Mouse (Mus musculus) neural tube, embryonic 13.5 days (tissue): ENCODE measurements around the gene Krt32. TPM values are rescaled to one million over a fixed set of nuclear protein-coding genes. Genes with fewer than 3 reads are reported as not detected.

Experiments
- ATAC-seq: fragments of 200-750 bp; cut with Nextera tagmentation; 2 replicates; pipeline ENCODE4 v1.8.0; 2017; ENCODE audit warnings: low read depth, mild to moderate bottlenecking, moderate TSS enrichment, moderate library complexity
- H3K27ac ChIP-seq: fragments of 300-500 bp; sonication (generic); replicated peaks from 2 replicates; pipeline ENCODE4 v1.5.1; 2015; ENCODE audit warnings: moderate library complexity, mild to moderate bottlenecking, inconsistent platforms
- H3K27me3 ChIP-seq: fragments of 300-500 bp; sonication (generic); 2 replicates; pipeline ENCODE4 v1.6.1; 2015; ENCODE audit warnings: mild to moderate bottlenecking, inconsistent platforms
- H3K36me3 ChIP-seq: fragments of 300-500 bp; sonication (generic); 2 replicates; pipeline ENCODE4 v1.6.1; 2015; ENCODE audit warnings: mild to moderate bottlenecking, inconsistent platforms
- H3K4me1 ChIP-seq: fragments of 300-500 bp; sonication (generic); replicated peaks from 2 replicates; pipeline ENCODE4 v1.6.1; 2015; ENCODE audit warnings: inconsistent platforms
- H3K4me2 ChIP-seq: fragments of 300-500 bp; sonication (generic); 2 replicates; pipeline ENCODE4 v1.6.1; 2015; ENCODE audit warnings: inconsistent platforms, mild to moderate bottlenecking, moderate library complexity
- H3K4me3 ChIP-seq: fragments of 300-500 bp; sonication (generic); 2 replicates; pipeline ENCODE4 v1.5.1; 2015; ENCODE audit warnings: mild to moderate bottlenecking, inconsistent platforms
- H3K9ac ChIP-seq: fragments of 300-500 bp; sonication (generic); 2 replicates; pipeline ENCODE4 v1.6.1; 2015; ENCODE audit warnings: moderate library complexity, mild to moderate bottlenecking, inconsistent platforms
- H3K9me3 ChIP-seq: fragments of 300-500 bp; sonication (generic); 2 replicates; pipeline ENCODE4 v1.6.1; 2016; ENCODE audit warnings: inconsistent platforms
- WGBS: fragments of 180-500 bp; shearing (Covaris S2); methylation state at CpG from one replicate; pipeline ENCODE4 v1.1.7; 2015; 5-methylcytosine and 5-hydroxymethylcytosine counted together
- polyA plus RNA-seq: library from polyadenylated mRNA; unstranded; fragments of >200 nt; fragmentation: Nextera tagmentation; extraction: Ambion mirVana; gene quantifications from 2 replicates; pipeline ENCODE4 v1.2.1, GENCODE M21; 2015

The Krt32 gene
- polyA plus RNA-seq: not detected in 2 replicates

DNA sequence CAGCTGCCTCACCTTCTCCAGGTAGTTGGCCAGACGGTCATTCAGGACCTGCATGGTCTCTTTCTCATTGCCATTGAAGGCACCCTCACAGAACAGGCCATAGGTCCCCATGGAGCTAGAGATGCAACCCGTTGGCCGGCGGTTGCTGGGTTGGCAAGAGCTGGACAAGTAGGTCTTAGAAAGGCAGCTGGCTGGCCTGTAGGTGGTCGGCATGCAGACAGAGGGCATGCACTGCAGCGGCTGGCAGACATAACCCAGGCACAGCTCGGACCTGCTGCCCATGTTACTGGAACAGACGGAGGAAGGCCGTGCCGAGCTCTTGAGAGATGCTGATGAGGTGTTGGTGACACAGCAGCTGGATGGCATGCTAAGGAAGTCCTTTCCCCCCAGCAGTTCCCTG lies at the start of gene Krt32:
TSS of gene Krt32 (minus strand) at position 366 of the 400 bp plus-strand sequence.
- no peak for ATAC-seq
- Histone ChIP-seq H3K27me3 (no peaks in the 10 kb centered on the region), H3K36me3 (no peaks in the 10 kb centered on the region), H3K4me3 (no peak within 1 kb of the TSS), H3K9me3 (no peaks in the 10 kb centered on the region), H3K4me1 (no peaks in the 10 kb centered on the region), H3K4me2 (no peak within 1 kb of the TSS), H3K9ac (no peak within 1 kb of the TSS), H3K27ac (no peak within 1 kb of the TSS)
- WGBS: 94% methylated on average over 10 of the region's 10 CpGs

DNA sequence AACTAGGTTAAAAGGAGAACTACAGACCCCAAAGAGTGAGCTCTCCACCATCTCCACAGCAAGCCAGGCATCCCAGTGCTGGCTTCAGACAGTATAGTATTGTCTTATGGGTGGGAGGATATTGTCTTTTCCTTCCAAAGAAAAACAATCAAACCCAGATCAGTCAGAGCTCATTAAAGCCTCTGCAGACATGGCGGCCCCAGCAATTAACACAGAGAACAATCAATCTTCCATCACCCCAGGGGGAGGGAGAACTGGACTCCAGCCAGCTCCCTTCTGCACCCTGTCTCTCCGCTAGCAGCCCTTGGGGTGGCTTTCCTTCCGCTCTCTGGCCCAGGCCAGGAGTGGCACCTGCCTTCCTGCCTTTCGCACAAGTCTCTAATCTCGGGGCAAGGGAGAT lies 49.7 kb upstream of the Krt32 start:
- Histone ChIP-seq H3K36me3 (no peaks in the 10 kb centered on the region), H3K4me2 (no peak overlapping the region), H3K9ac (no peak overlapping the region), H3K4me1 (peaks cover 16% of the 10 kb centered on the region), H3K27me3 (no peaks in the 10 kb centered on the region; the same call in 1 of the 2 replicates), H3K4me3 (no peak overlapping the region), H3K27ac (no peak overlapping the region), H3K9me3 (no peaks in the 10 kb centered on the region)
- peak; percentile 47; the same call in 1 of the 2 replicates for ATAC-seq
- 18% methylated on average over 5 of the region's 5 CpGs for WGBS

- Histone ChIP-seq H3K27ac (no peak overlapping the region), H3K9ac (no peak overlapping the region), H3K4me2 (no peak overlapping the region), H3K36me3 (no peaks in the 10 kb centered on the region), H3K27me3 (no peaks in the 10 kb centered on the region; the same call in 1 of the 2 replicates), H3K4me3 (no peak overlapping the region), H3K4me1 (peaks cover 16% of the 10 kb centered on the region), H3K9me3 (no peaks in the 10 kb centered on the region)
- ATAC-seq: no peak
- WGBS: 46% methylated on average over 5 of the region's 5 CpGs
Observed at GRCm38 (mm10) chr11:100136559-100136958, 48.5 kb upstream of the Krt32 start.

DNA sequence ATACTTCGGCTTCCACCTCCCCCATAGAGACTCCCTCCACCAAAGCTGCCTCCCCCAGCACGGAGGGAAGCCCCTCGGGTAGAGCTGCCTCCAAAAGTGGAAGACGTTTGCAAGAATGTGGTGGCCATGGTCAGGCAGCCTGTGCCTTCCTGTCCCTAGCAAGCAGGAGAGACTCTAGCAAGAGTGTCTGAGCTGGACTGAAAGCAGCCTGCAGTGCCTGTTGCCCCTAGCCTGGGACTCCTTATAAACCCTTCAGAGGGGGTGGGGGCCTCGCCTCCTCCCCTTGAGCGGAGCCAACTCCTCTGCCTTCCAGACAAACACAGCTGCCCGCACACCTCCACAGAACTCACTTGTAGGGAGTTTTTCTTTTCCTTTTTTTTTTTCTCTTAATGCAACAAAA lies 47.7 kb upstream of the Krt32 start, which contains the start of gene Krt15:
TSS of gene Krt15 (minus strand) at position 198 of the 400 bp plus-strand sequence.
- Histone ChIP-seq H3K27me3 (no peaks in the 10 kb centered on the region; the same call in 1 of the 2 replicates), H3K4me1 (peaks cover 16% of the 10 kb centered on the region), H3K9me3 (no peaks in the 10 kb centered on the region), H3K4me3 (no peak within 1 kb of the TSS), H3K36me3 (no peaks in the 10 kb centered on the region), H3K9ac (no peak within 1 kb of the TSS), H3K4me2 (no peak within 1 kb of the TSS), H3K27ac (no peak within 1 kb of the TSS)
- ATAC-seq: no peak
- 72% methylated on average over 7 of the region's 7 CpGs for WGBS

GRCm38 (mm10) chr11:100124901-100125300 lies 36.9 kb upstream of the Krt32 start:
- H3K36me3 ChIP-seq: no peaks in the 10 kb centered on the region
- H3K9me3 ChIP-seq: no peaks in the 10 kb centered on the region
- no peaks in the 10 kb centered on the region for H3K27me3 ChIP-seq
- no peak overlapping the region for H3K9ac ChIP-seq
- no peak for ATAC-seq
- no peaks in the 10 kb centered on the region for H3K4me1 ChIP-seq
- H3K4me2 ChIP-seq: no peak overlapping the region
- 79% methylated on average over 7 of the region's 7 CpGs for WGBS
- no peak overlapping the region for H3K27ac ChIP-seq
- no peak overlapping the region for H3K4me3 ChIP-seq

GRCm38 (mm10) chr11:100121466-100121865 lies 33.4 kb upstream of the Krt32 start, which contains the start of gene Krt13:
Gene Krt13 (minus strand): TSS chr11:100121566.
- no peaks in the 10 kb centered on the region for H3K27me3 ChIP-seq
- ATAC-seq: no peak
- WGBS: 83% methylated on average over 3 of the region's 3 CpGs

DNA sequence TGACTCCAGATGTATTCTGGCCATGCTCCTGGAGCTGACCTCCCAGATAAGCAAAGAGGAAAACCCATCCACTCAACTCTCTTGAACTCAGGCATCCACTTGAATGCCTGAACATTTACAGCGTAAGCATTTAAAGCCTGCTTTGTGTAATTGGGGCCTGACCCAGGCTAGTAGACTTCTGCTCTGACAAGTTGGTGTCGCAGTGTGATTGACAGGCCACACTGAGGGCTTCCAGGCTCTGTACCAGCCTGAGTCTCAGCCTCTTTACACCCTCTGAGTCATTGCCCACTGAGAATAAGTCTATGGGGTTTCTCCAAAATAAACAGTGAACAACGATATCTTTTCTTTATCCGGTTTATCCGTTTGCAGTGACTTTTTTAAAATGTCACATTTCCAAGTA lies 32.3 kb upstream of the Krt32 start:
- Histone ChIP-seq H3K4me3 (no peak overlapping the region), H3K4me1 (no peaks in the 10 kb centered on the region), H3K9me3 (no peaks in the 10 kb centered on the region), H3K4me2 (no peak overlapping the region), H3K36me3 (no peaks in the 10 kb centered on the region), H3K9ac (no peak overlapping the region), H3K27me3 (no peaks in the 10 kb centered on the region), H3K27ac (no peak overlapping the region)
- ATAC-seq: no peak
- 91% methylated on average over 5 of the region's 5 CpGs for WGBS

More at GRCm38 (mm10) chr11:100121466-100121865, 33.4 kb upstream of the Krt32 start, which contains the start of gene Krt13:
- Histone ChIP-seq H3K36me3 (no peaks in the 10 kb centered on the region), H3K4me2 (no peak within 1 kb of the TSS), H3K9me3 (no peaks in the 10 kb centered on the region), H3K4me1 (no peaks in the 10 kb centered on the region), H3K9ac (no peak within 1 kb of the TSS), H3K27ac (no peak within 1 kb of the TSS), H3K4me3 (no peak within 1 kb of the TSS)

DNA sequence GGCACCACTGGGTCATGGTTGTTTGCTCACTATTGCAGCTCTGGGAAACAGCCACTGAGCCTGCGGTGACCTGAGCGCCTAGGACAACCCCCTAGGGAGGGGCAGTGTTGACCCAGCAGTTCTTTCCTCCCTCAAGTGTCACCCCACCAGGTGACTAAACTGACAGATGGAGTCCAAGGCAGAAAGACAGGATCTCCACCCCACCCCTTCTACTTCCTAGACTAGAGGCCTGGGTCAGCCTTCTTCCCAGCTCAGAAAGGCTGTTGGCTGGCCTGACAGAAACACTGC lies 25.7 kb upstream of the Krt32 start:
- ATAC-seq: no peak
- H3K4me2 ChIP-seq: no peak overlapping the region
- no peaks in the 10 kb centered on the region for H3K27me3 ChIP-seq
- H3K27ac ChIP-seq: no peak overlapping the region
- no peak overlapping the region for H3K4me3 ChIP-seq
- H3K9ac ChIP-seq: no peak overlapping the region
- H3K36me3 ChIP-seq: no peaks in the 10 kb centered on the region
- no peaks in the 10 kb centered on the region for H3K4me1 ChIP-seq
- 83% methylated on average over 2 of the region's 2 CpGs for WGBS
- H3K9me3 ChIP-seq: no peaks in the 10 kb centered on the region

DNA sequence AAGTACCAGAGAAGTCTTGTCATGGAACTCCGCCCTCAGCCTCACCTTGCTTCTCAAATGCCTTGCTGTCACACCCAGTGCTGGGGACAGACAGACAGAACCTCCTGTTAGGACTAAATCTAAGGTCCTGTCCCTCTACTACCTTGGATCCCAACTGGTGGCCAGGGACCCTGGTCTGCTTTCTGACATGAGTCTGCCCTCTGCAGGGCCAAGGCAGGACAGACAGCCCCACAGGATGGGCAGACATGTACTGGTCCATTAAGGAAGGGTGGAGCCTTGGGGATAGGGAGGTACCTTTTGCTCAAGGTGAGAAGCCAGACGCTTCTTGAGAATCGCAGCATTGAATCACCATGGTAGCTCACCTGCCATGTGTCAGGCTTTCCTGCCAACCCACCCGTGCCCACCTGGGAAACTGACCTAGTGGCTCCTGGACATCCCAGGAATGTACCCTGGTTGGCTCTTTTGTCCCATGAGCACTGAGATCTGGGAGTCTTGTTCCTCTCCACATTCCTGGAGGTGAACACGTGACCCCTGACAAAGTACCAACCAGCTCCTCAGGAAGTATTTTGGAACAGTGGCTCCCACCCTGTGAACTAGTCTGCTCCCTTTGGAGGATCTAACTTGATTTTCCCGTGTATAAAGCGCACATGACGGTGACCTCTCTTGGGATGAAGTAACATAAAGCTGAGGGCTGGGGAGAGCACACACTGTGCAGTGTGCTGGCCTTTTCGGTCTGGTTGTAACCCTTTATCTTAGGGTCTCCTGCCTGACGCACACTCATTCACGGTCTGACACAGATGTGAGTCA lies 25.1 kb upstream of the Krt32 start:
- Histone ChIP-seq H3K4me1 (no peaks in the 10 kb centered on the region), H3K9ac (no peak overlapping the region), H3K27ac (no peak overlapping the region), H3K36me3 (no peaks in the 10 kb centered on the region), H3K27me3 (no peaks in the 10 kb centered on the region), H3K9me3 (no peaks in the 10 kb centered on the region), H3K4me3 (no peak overlapping the region), H3K4me2 (no peak overlapping the region)
- ATAC-seq: no peak
- WGBS: 81% methylated on average over 11 of the region's 11 CpGs

GRCm38 (mm10) chr11:100105576-100106122 lies 17.6 kb upstream of the Krt32 start, which contains the start of gene Krt36:
Gene Krt36 (minus strand): TSS chr11:100105626.
- no peaks in the 10 kb centered on the region for H3K9me3 ChIP-seq
- H3K9ac ChIP-seq: no peak within 1 kb of the TSS
- H3K4me1 ChIP-seq: no peaks in the 10 kb centered on the region
- no peaks in the 10 kb centered on the region for H3K27me3 ChIP-seq
- WGBS: 83% methylated on average over 6 of the region's 6 CpGs
- no peak within 1 kb of the TSS for H3K4me2 ChIP-seq
- no peak within 1 kb of the TSS for H3K27ac ChIP-seq
- H3K4me3 ChIP-seq: no peak within 1 kb of the TSS
- no peak for ATAC-seq
- no peaks in the 10 kb centered on the region for H3K36me3 ChIP-seq

- Histone ChIP-seq H3K27ac (no peak overlapping the region), H3K27me3 (no peaks in the 10 kb centered on the region), H3K4me1 (no peaks in the 10 kb centered on the region), H3K36me3 (no peaks in the 10 kb centered on the region), H3K4me3 (no peak overlapping the region), H3K9me3 (no peaks in the 10 kb centered on the region), H3K9ac (no peak overlapping the region), H3K4me2 (no peak overlapping the region)
- WGBS: 72% methylated on average over 15 of the region's 15 CpGs
- no peak for ATAC-seq
Observed at GRCm38 (mm10) chr11:100102693-100103429, 14.8 kb upstream of the Krt32 start.

DNA sequence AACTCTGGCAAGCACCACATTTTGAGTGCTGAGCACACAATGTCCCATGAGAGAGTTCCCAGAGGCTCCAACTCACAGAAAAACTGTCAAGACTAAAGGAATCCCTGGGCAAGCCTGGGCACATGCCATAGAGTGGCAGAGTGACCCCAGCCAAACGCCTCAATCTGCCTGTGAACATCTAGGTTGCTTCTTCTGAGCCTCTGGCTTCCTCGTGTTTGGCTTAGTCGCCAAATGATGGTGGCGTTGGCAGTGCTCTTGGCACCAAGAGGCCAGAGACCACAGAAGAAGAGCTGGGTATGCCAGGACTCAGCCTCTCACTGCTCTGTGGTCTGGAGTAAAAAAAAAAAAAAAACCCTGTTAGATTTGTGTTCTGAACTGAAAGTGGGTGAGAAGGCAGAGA lies 12.4 kb upstream of the Krt32 start:
- Histone ChIP-seq H3K27me3 (no peaks in the 10 kb centered on the region), H3K4me3 (no peak overlapping the region), H3K9ac (no peak overlapping the region), H3K4me2 (no peak overlapping the region), H3K4me1 (no peaks in the 10 kb centered on the region), H3K27ac (no peak overlapping the region), H3K36me3 (no peaks in the 10 kb centered on the region), H3K9me3 (no peaks in the 10 kb centered on the region)
- ATAC-seq: no peak
- WGBS: 85% methylated on average over 4 of the region's 4 CpGs
